Mouse (Mus musculus): ENCODE measurements at regions not wholly inside any gene's neighbourhood (a gene's known extent, or its start where the extent isn't known, plus 50 kb on each side); places are given as distances from the start of the nearest gene placed in this dataset.

GRCm38 (mm10) chr16:39512774-39513173 lies 471.4 kb upstream of the Lsamp start:
- no peak for DNase-seq (ENCODE audit: low read depth, low spot score)

GRCm38 (mm10) chr16:39513659-39514058 lies 470.5 kb upstream of the Lsamp start:
- DNase-seq (ENCODE audit: low read depth, low spot score), result no peak

GRCm38 (mm10) chr16:39531106-39531505 lies 453.1 kb upstream of the Lsamp start:
- peak; percentile 17 for DNase-seq (ENCODE audit: low read depth, low spot score)

GRCm38 (mm10) chr16:39532770-39533169 lies 451.4 kb upstream of the Lsamp start:
- no peak for DNase-seq (ENCODE audit: low read depth, low spot score)

- DNase-seq (ENCODE audit: low read depth, low spot score), result peak; percentile 26
Measured at GRCm38 (mm10) chr16:39533351-39533750, 450.8 kb upstream of the Lsamp start.

- no peak for DNase-seq (ENCODE audit: low read depth, low spot score)
Measured at GRCm38 (mm10) chr16:39553316-39553715, 430.8 kb upstream of the Lsamp start.

- DNase-seq (ENCODE audit: low read depth, low spot score), result no peak
Measured at GRCm38 (mm10) chr16:39576620-39577019, 407.5 kb upstream of the Lsamp start.

GRCm38 (mm10) chr16:39579621-39580020 lies 404.5 kb upstream of the Lsamp start:
- DNase-seq (ENCODE audit: low read depth, low spot score), result peak; percentile 40
